Mouse (Mus musculus) lung, postnatal 25 days (tissue): ENCODE results near the gene Zdhhc6.

Experiments used
- DNase-seq: peaks from one replicate; pipeline ENCODE4 v3.0.0; 2022; ENCODE audit warnings: low spot score

The Zdhhc6 gene

GRCm38 (mm10) chr19:55315452-55316108 lies at the start of gene Zdhhc6:
TSS of gene Zdhhc6 (minus strand) at chr19:55316032.
- DNase-seq: peak; percentile 75

- DNase-seq: no peak
These were observed 46.8 kb upstream of the Zdhhc6 start for GRCm38 (mm10) chr19:55362606-55363005.

GRCm38 (mm10) chr19:55350673-55351378 lies 35.0 kb upstream of the Zdhhc6 start:
- no peak for DNase-seq

DNA sequence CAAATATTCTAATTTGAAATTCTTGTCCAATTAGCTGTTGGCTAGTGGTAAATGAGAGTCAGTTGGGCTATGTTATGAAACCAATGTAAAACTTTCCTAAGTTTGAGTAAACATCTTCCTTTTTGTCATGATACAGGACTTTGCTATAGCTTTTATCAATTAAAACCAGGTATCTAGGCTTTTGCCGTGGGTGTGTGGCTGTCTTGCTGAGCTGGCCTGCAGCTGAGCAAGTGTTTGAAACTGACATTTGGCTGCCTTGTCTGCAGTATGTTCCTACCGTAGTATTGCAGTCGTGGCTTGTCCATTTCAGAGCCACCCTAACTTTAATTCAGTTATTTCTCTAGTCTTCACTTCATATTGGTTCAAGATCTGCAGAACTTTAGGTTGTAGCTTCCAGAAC lies 32.4 kb upstream of the Zdhhc6 start:
- no peak for DNase-seq

- no peak for DNase-seq
These were observed 27.4 kb upstream of the Zdhhc6 start for GRCm38 (mm10) chr19:55343274-55343673.

DNA sequence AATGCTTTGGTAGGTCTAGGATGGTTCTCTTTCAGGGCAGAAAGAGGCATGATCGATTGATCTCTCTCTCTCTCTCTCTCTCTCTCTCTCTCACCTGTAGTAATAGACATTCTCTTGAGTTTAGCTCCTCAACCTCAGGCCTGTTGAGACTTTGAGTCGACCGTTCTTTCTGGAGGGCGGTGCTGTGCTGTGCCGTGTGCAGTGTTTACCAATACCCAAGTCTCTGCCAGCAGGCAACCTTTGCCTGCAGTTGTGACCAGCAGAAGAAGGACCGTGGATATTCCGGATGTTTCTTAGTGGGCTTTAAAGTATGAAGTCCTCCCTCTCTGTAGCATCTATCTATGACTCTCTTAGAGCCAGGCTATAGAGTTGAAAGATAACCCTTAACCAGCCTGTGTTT lies 26.6 kb upstream of the Zdhhc6 start:
- DNase-seq: no peak

- no peak for DNase-seq
These were observed 25.5 kb upstream of the Zdhhc6 start for GRCm38 (mm10) chr19:55341377-55341776.

- no peak for DNase-seq
These were observed 24.7 kb upstream of the Zdhhc6 start for GRCm38 (mm10) chr19:55340521-55340920.

DNA sequence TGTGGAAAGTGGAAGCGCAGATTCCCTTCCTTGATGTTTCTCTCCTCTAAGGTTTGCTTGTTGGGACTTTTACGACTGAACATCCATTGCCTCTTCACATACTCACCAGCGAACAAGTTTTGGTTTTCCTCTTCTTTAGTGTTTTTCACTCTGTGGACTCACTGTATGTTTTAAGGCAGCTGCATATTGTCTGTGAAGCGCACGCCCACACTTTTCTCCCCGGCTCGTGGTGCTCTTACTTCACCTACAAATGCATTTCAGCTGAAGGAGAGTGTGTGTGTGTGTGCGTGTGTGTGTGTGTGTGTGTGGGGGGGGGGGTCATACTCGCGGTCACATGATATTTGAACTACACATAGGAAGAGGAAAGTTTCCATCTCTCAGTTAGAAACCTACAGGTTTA lies 21.8 kb upstream of the Zdhhc6 start:
- DNase-seq: no peak

GRCm38 (mm10) chr19:55337066-55337465 lies 21.2 kb upstream of the Zdhhc6 start:
- DNase-seq: no peak

DNA sequence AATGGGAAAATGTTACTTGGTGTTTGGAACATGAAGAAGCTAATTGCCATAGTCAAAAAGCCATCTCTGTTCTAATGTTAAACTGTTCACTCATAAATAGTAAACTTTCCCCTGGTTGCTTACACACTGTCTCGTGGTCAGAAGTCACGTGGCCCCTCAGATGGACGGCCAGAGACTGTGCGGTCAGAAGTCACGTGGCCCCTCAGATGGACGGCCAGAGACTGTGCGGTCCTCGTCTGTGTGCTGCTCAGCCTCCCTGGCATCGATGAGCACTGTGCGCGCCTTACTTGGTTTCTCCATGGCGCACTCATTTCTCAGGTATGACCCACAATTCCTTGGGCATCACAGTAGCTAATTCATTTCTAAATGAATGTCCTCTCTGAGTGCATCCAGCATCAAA lies 20.6 kb upstream of the Zdhhc6 start:
- no peak for DNase-seq

DNA sequence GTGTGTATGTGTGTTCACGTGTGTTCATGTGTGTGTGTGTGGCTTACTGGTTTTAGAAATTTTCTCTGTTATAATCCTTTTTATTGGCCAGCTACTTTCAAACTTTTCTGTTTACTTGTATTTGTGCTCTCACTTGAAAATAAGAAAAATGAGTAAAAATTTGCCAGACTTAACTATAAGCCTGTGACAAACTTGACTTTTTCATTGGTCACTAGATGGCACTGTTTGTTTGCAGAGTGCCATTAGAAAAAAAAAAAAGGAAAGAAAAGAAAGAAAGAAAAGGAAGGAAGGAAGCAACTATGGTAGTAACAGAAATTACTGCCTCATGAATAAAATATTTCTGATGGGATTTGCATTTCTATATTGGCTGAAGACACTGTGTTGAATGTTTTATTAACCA lies 20.0 kb upstream of the Zdhhc6 start:
- DNase-seq: no peak

- peak; percentile 78 for DNase-seq
These were observed 16.9 kb upstream of the Zdhhc6 start for GRCm38 (mm10) chr19:55332641-55333268.

GRCm38 (mm10) chr19:55331776-55332175 lies 15.9 kb upstream of the Zdhhc6 start:
- DNase-seq: no peak

GRCm38 (mm10) chr19:55327510-55327909 lies 11.7 kb upstream of the Zdhhc6 start:
- no peak for DNase-seq

DNA sequence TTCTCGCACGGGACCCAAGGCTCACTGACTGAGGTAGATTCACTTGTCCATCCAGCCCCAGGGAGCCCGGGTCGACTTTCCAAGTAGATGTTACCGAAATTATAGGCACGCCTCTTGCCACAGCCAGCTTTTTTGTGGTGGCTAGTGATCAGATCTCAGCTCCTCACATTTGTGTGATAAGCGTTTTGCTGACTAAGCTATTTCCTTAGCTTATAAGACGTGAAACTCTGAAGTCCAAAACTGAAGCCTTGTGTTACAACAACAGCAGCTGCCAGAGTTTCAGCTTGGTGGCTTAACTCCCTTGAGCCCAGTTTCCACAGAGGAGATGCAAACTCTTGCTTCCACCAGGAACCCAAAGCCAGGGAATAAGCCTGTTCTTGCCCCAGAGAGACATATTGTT lies 6.8 kb upstream of the Zdhhc6 start:
- DNase-seq: no peak

- no peak for DNase-seq
These were observed 3.7 kb upstream of the Zdhhc6 start for GRCm38 (mm10) chr19:55319521-55319920.

DNA sequence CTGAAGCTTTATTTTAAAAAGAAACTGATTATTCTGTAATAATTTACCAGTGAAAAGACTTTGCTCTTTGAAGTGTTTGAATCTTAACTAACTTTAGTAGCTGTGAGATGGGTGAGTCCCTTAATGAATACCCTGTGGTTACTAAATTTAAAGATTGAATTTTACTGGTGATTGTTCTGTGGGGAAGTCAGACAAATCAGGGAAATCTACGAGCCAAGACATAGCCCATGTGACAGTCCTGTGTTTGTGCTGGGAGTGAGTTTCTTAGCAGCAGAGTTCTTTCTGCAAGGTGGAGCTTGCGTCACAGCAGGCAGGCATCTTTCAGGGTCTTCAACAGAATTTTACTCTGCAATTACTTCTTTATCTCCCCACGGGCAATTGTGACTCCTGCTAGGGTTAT lies 3.2 kb upstream of the Zdhhc6 start:
- no peak for DNase-seq

GRCm38 (mm10) chr19:55316901-55317300 lies 1.1 kb upstream of the Zdhhc6 start:
- no peak for DNase-seq

DNA sequence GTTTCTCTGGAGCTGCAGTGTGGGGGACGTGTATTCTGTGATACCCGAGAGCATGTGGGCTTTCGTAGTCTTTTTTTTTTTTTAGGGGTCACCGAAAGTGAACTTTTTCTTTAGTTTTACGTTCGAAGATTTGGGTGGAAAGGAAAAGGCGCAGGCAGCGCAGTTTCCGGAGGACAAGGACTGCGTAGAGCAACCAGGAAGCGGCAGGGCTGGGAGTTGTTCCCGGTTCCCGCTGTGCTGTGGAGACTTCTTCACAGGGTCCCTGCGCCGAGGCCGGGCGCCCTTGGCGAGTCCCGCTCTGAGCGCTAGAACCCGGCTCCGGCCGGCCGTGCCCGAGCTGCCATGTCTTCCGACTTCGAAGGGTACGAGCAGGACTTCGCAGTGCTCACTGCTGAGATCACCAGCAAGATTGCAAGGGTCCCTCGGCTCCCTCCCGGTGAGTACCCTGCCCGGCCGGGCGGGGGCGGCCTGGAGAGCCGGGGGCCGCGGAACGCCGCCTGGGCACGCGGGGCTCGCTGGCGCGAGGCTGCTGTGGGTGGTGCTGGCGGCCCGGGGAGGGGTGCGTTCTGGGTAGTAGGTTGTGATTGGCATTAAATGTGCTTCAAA lies 380 bp upstream of the Zdhhc6 start, which contains the start of gene Vti1a:
Gene Vti1a, plus strand, starts transcription at position 187 of the 606 bp plus-strand sequence.
- DNase-seq: peak; percentile 85

DNA sequence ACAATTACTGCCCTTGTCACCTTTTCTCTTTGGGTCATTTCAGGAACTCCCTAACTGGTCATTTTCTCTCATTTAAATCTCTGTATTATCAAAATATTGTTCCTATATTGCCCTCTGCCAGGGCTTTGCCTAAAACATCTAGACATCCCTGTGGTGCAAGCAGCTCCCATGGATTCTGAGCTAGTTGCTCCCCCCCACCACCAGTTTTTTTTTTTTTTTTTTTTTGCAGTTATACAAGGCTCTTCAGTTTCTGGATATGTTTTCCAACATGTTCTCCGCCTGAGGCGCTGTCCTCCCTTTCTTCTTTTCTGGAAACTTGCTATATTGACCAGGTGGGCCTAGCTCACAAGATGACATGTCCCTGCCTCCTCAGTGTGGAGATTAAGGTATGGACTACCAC lies 2.2 kb downstream of the Zdhhc6 start:
- no peak for DNase-seq

- no peak for DNase-seq
These were observed 4.0 kb downstream of the Zdhhc6 start for GRCm38 (mm10) chr19:55311874-55312273.

GRCm38 (mm10) chr19:55305024-55305423 lies 10.8 kb downstream of the Zdhhc6 start:
- DNase-seq: no peak
